Mouse (Mus musculus): Measurements from ENCODE around the gene Nhlrc2. TPM values are rescaled to one million over a fixed set of nuclear protein-coding genes. Genes with fewer than 3 reads are reported as not detected.
A peak's percentile ranks its signal among the peaks of the same experiment; 100 is the strongest.

Gene Nhlrc2
- total RNA-seq, 2 experiments from 2014 or later = 11.3 to 11.5 TPM

- no peak for DNase-seq (ENCODE audit: extremely low spot score in 1 of 2, low spot score in 2 of 2)
- intact Hi-C loops (cut with DNase I) = no loop called here
These were observed 51.9 kb downstream of the Nhlrc2 start for GRCm38 (mm10) chr19:56599996-56600395.

GRCm38 (mm10) chr19:56600797-56601196 lies 52.7 kb downstream of the Nhlrc2 start:
- intact Hi-C loops (cut with DNase I) = no loop called here
- DNase-seq (ENCODE audit: extremely low spot score in 1 of 2, low spot score in 2 of 2) = no peak

GRCm38 (mm10) chr19:56601901-56602347 lies 53.9 kb downstream of the Nhlrc2 start:
- no peak for DNase-seq (ENCODE audit: extremely low spot score in 1 of 2, low spot score in 2 of 2)
- intact Hi-C loops (cut with DNase I) = no loop called here

- no peak for DNase-seq (ENCODE audit: extremely low spot score in 1 of 2, low spot score in 2 of 2)
- intact Hi-C loops (cut with DNase I) = no loop called here
These were observed 60.9 kb downstream of the Nhlrc2 start for GRCm38 (mm10) chr19:56608946-56609345.

GRCm38 (mm10) chr19:56614131-56614530 lies 66.1 kb downstream of the Nhlrc2 start:
- intact Hi-C loops (cut with DNase I) = no loop called here
- DNase-seq (ENCODE audit: extremely low spot score in 1 of 2, low spot score in 2 of 2) = no peak

- no peak for DNase-seq (ENCODE audit: extremely low spot score in 1 of 2, low spot score in 2 of 2)
- intact Hi-C loops (cut with DNase I) = no loop called here
These were observed 70.8 kb downstream of the Nhlrc2 start for GRCm38 (mm10) chr19:56618845-56619244.

GRCm38 (mm10) chr19:56619546-56619945 lies 71.5 kb downstream of the Nhlrc2 start:
- DNase-seq (ENCODE audit: extremely low spot score in 1 of 2, low spot score in 2 of 2) = no peak
- intact Hi-C loops (cut with DNase I) = no loop called here

- intact Hi-C loops (cut with DNase I) = no loop called here
These were observed 73.8 kb downstream of the Nhlrc2 start for GRCm38 (mm10) chr19:56621876-56622275.

GRCm38 (mm10) chr19:56627881-56628472 lies 79.9 kb downstream of the Nhlrc2 start:
- no peak for DNase-seq (ENCODE audit: extremely low spot score in 1 of 2, low spot score in 2 of 2)
- intact Hi-C loops (cut with DNase I) = no loop called here

More at GRCm38 (mm10) chr19:56621876-56622275, 73.8 kb downstream of the Nhlrc2 start:
- DNase-seq (ENCODE audit: extremely low spot score in 1 of 2, low spot score in 2 of 2) = no peak

- intact Hi-C loops (cut with DNase I) = no loop called here
These were observed 81.6 kb downstream of the Nhlrc2 start for GRCm38 (mm10) chr19:56629647-56630046.

GRCm38 (mm10) chr19:56631017-56631416 lies 83.0 kb downstream of the Nhlrc2 start:
- intact Hi-C loops (cut with DNase I) = no loop called here

More at GRCm38 (mm10) chr19:56629647-56630046, 81.6 kb downstream of the Nhlrc2 start:
- DNase-seq (ENCODE audit: extremely low spot score in 1 of 2, low spot score in 2 of 2) = no peak

GRCm38 (mm10) chr19:56631451-56631901 lies 83.4 kb downstream of the Nhlrc2 start:
- intact Hi-C loops (cut with DNase I) = no loop called here

More at GRCm38 (mm10) chr19:56631017-56631416, 83.0 kb downstream of the Nhlrc2 start:
- peak in 1 of 2 experiments; percentile 37 for DNase-seq (ENCODE audit: extremely low spot score in 1 of 2, low spot score in 2 of 2)

GRCm38 (mm10) chr19:56637035-56637683 lies 89.1 kb downstream of the Nhlrc2 start:
- intact Hi-C loops (cut with DNase I) = no loop called here
- DNase-seq (ENCODE audit: extremely low spot score in 1 of 2, low spot score in 2 of 2) = peak in 1 of 2 experiments; percentile 60

More at GRCm38 (mm10) chr19:56631451-56631901, 83.4 kb downstream of the Nhlrc2 start:
- peak in 1 of 2 experiments; percentile 53 for DNase-seq (ENCODE audit: extremely low spot score in 1 of 2, low spot score in 2 of 2)

GRCm38 (mm10) chr19:56637684-56638049 lies 89.6 kb downstream of the Nhlrc2 start:
- peak in 1 of 2 experiments; percentile 37 for DNase-seq (ENCODE audit: extremely low spot score in 1 of 2, low spot score in 2 of 2)
- intact Hi-C loops (cut with DNase I) = no loop called here

- intact Hi-C loops (cut with DNase I) = loop anchor here (1.0 kb wide), 1 partner anchor 48 kb away; no protein-coding TSS in a partner anchor
- peak in 1 of 2 experiments; percentile 58 for DNase-seq (ENCODE audit: extremely low spot score in 1 of 2, low spot score in 2 of 2)
These were observed 99.5 kb downstream of the Nhlrc2 start for GRCm38 (mm10) chr19:56647451-56648120.

- no peak for DNase-seq (ENCODE audit: extremely low spot score in 1 of 2, low spot score in 2 of 2)
- intact Hi-C loops (cut with DNase I) = no loop called here
These were observed 103.2 kb downstream of the Nhlrc2 start for GRCm38 (mm10) chr19:56651262-56651661.

- intact Hi-C loops (cut with DNase I) = no loop called here
- no peak for DNase-seq (ENCODE audit: extremely low spot score in 1 of 2, low spot score in 2 of 2)
These were observed 104.2 kb downstream of the Nhlrc2 start for GRCm38 (mm10) chr19:56652034-56652962.

Data from left cerebral cortex, postnatal 10 days (tissue).